Mouse (Mus musculus): ENCODE data around the gene Gfra1. TPM values are rescaled to one million over a fixed set of nuclear protein-coding genes. Genes with fewer than 3 reads are reported as not detected.

The Gfra1 gene
- total and polyA plus RNA-seq, 3 experiments, result not detected

- Histone ChIP-seq H3K9me3 (replicated peaks; ENCODE audit: low read length) (no peaks in the 10 kb centered on the region), H3K36me3 (replicated peaks in 1 of 2; ENCODE audit: control insufficient read depth in 1 of 2, insufficient read depth in 1 of 2, low read length in 1 of 2) (no peaks in the 10 kb centered on the region), H3K4me2 (ENCODE audit: insufficient read depth, low read depth, poor library complexity, severe bottlenecking) (no peak overlapping the region), H3K4me3 (replicated peaks in 1 of 3; ENCODE audit: low read depth in 2 of 3, low read length in 2 of 3, poor library complexity in 1 of 3) (no peak overlapping the region), H3K4me1 (ENCODE audit: control insufficient read depth in 1 of 2, insufficient read depth in 2 of 2) (0 out of 4 replicates have a peak, but pooled peaks cover 0 to 4% of the 10 kb centered on the region in 2 experiments), H3K27me3 (replicated peaks) (no peaks in the 10 kb centered on the region), H3K27ac (ENCODE audit: insufficient read depth, low read depth) (no peak overlapping the region), H3K9ac (ENCODE audit: insufficient read depth, low read depth) (no peak overlapping the region), H3K79me2 (replicated peaks; ENCODE audit: control insufficient read depth, extremely low read depth, insufficient read depth, poor library complexity, severe bottlenecking) (no peaks in the 10 kb centered on the region)
- in situ Hi-C loops (cut with MboI; ENCODE audit: low pct_ligation_motif_present, low pct_unique_long_range_greater_than_20kb, low sequenced_read_pairs) (no loop called here), dilution Hi-C loops (cut with MboI; ENCODE audit: extremely low pct_ligation_motif_present, extremely low pct_unique_long_range_greater_than_20kb, low sequenced_read_pairs) (no loop called here)
- no peak for DNase-seq (ENCODE audit: extremely low read depth)
- TF ChIP-seq BHLHE40 (IDR thresholded peaks at IDR 0.05; ENCODE audit: low read depth, low read length), result no peak
- no peak for TF ChIP-seq NRF1 (IDR thresholded peaks at IDR 0.05; ENCODE audit: low read depth, low read length)
- TF ChIP-seq CHD2 (IDR thresholded peaks at IDR 0.05; ENCODE audit: low read length), result no peak
- TF ChIP-seq POLR2AphosphoS2 (IDR thresholded peaks at IDR 0.05; ENCODE audit: low read depth, low read length), result no peak
- TF ChIP-seq ETS1 (conservative IDR thresholded peaks at IDR 0.05; ENCODE audit: low read depth, low read length), result no peak
- no peak for TF ChIP-seq POLR2A (IDR thresholded peaks at IDR 0.05; ENCODE audit: low read depth, low read length)
- no peak for TF ChIP-seq ZKSCAN1 (IDR thresholded peaks at IDR 0.05; ENCODE audit: borderline replicate concordance, low read depth, low read length)
- no peak for TF ChIP-seq ZNF384 (IDR thresholded peaks at IDR 0.05; ENCODE audit: low read depth, low read length)
- TF ChIP-seq RCOR1 (conservative IDR thresholded peaks at IDR 0.05; ENCODE audit: low read depth, low read length), result no peak
These were observed 211.6 kb downstream of the Gfra1 start for GRCm38 (mm10) chr19:58244148-58244547.

- H3K79me2 ChIP-seq (replicated peaks; ENCODE audit: control insufficient read depth, extremely low read depth, insufficient read depth, poor library complexity, severe bottlenecking), result no peaks in the 10 kb centered on the region
- no peak overlapping the region for H3K27ac ChIP-seq (ENCODE audit: insufficient read depth, low read depth)
- no peaks in the 10 kb centered on the region for H3K9me3 ChIP-seq (replicated peaks; ENCODE audit: low read length)
- no peak overlapping the region for H3K4me3 ChIP-seq (replicated peaks in 1 of 3; ENCODE audit: low read depth in 2 of 3, low read length in 2 of 3, poor library complexity in 1 of 3)
- no peaks in the 10 kb centered on the region for H3K36me3 ChIP-seq (replicated peaks in 1 of 2; ENCODE audit: control insufficient read depth in 1 of 2, insufficient read depth in 1 of 2, low read length in 1 of 2)
- no peak overlapping the region for H3K9ac ChIP-seq (ENCODE audit: insufficient read depth, low read depth)
- in situ Hi-C loops (cut with MboI; ENCODE audit: low pct_ligation_motif_present, low pct_unique_long_range_greater_than_20kb, low sequenced_read_pairs), result no loop called here
- H3K4me1 ChIP-seq (ENCODE audit: control insufficient read depth in 1 of 2, insufficient read depth in 2 of 2), result 0 out of 4 replicates have a peak, but pooled peaks cover 0 to 4% of the 10 kb centered on the region in 2 experiments
- TF ChIP-seq SMC3 (IDR thresholded peaks at IDR 0.05; ENCODE audit: low read depth, low read length) (no peak), RAD21 (IDR thresholded peaks at IDR 0.05; ENCODE audit: low read depth, low read length) (no peak)
- no peak for DNase-seq (ENCODE audit: extremely low read depth)
- no peak overlapping the region for H3K4me2 ChIP-seq (ENCODE audit: insufficient read depth, low read depth, poor library complexity, severe bottlenecking)
- dilution Hi-C loops (cut with MboI; ENCODE audit: extremely low pct_ligation_motif_present, extremely low pct_unique_long_range_greater_than_20kb, low sequenced_read_pairs), result no loop called here
- no peaks in the 10 kb centered on the region for H3K27me3 ChIP-seq (replicated peaks)
These were observed 212.1 kb downstream of the Gfra1 start for GRCm38 (mm10) chr19:58243604-58244003.

DNA sequence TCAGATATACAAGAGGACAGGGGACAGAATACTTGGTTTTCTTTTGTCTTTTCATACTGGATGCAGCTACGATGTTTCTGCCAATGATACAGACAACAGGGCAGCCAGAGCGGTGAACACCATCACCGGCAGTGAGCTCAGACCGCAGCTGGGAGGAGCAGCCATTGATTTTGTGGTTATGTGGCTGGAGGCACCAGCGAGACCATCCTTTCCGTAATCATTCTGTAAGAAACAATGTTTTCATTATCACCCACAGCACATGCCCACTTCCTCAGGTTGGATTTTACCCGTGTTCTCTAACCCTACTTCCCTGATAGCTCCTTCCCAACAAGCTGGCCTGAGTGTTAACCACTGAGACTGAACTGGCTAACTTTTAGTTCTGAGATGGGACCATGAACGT is 217.4 kb downstream of the Gfra1 start:
- in situ Hi-C loops (cut with MboI; ENCODE audit: low pct_ligation_motif_present, low pct_unique_long_range_greater_than_20kb, low sequenced_read_pairs), result no loop called here

More for the DNA sequence above, 217.4 kb downstream of the Gfra1 start:
- Histone ChIP-seq H3K79me2 (replicated peaks; ENCODE audit: control insufficient read depth, extremely low read depth, insufficient read depth, poor library complexity, severe bottlenecking) (no peaks in the 10 kb centered on the region), H3K27ac (ENCODE audit: insufficient read depth, low read depth) (no peak overlapping the region), H3K9me3 (replicated peaks; ENCODE audit: low read length) (no peaks in the 10 kb centered on the region), H3K4me1 (ENCODE audit: control insufficient read depth in 1 of 2, insufficient read depth in 2 of 2) (no peaks in the 10 kb centered on the region), H3K4me3 (replicated peaks in 1 of 3; ENCODE audit: low read depth in 2 of 3, low read length in 2 of 3, poor library complexity in 1 of 3) (no peak overlapping the region), H3K9ac (ENCODE audit: insufficient read depth, low read depth) (no peak overlapping the region), H3K36me3 (replicated peaks in 1 of 2; ENCODE audit: control insufficient read depth in 1 of 2, insufficient read depth in 1 of 2, low read length in 1 of 2) (no peaks in the 10 kb centered on the region), H3K27me3 (replicated peaks) (no peaks in the 10 kb centered on the region), H3K4me2 (ENCODE audit: insufficient read depth, low read depth, poor library complexity, severe bottlenecking) (no peak overlapping the region)
- dilution Hi-C loops (cut with MboI; ENCODE audit: extremely low pct_ligation_motif_present, extremely low pct_unique_long_range_greater_than_20kb, low sequenced_read_pairs), result no loop called here
- no peak for DNase-seq (ENCODE audit: extremely low read depth)
- TF ChIP-seq BHLHE40 (IDR thresholded peaks at IDR 0.05; ENCODE audit: low read depth, low read length), result no peak
- no peak for TF ChIP-seq MAFK (IDR thresholded peaks at IDR 0.05; ENCODE audit: insufficient replicate concordance, low read length)
- TF ChIP-seq SMC3 (IDR thresholded peaks at IDR 0.05; ENCODE audit: low read depth, low read length), result no peak
